Mouse (Mus musculus): Measurements from ENCODE around the gene Ap3m1.

The Ap3m1 gene

DNA sequence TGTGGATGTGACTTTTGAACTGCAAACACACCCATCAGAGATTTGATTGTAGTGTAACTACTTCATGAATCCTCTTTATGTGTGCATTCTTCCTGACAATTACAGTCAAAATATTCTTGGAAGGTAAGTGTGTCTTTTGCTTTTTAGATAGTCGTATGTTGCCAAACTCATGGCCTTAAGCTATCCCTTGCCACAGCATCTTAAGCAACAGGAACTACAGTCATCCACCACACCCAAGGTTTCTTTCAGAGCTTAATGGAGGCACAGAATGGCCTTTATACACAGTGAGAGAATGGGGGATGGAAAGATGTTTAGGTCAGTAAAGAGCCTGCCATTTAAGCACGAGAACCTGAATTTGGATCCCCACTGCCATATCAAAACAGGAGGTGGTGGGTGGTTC, 4.5 kb downstream of the Ap3m1 start:
- Histone ChIP-seq H3K9me3 (ENCODE audit: low read length) (no peaks in the 10 kb centered on the region), H3K36me3 (ENCODE audit: insufficient read depth, low read length) (peaks cover 37% of the 10 kb centered on the region), H3K27me3 (ENCODE audit: insufficient read depth, low read length) (no peaks in the 10 kb centered on the region), H3K4me1 (replicated peaks; ENCODE audit: low read depth, low read length) (peaks cover 33% of the 10 kb centered on the region), H3K4me3 (replicated peaks; ENCODE audit: low read length) (no peak overlapping the region)
- TF ChIP-seq NANOG (IDR thresholded peaks at IDR 0.05; ENCODE audit: borderline replicate concordance, low read length) (peak; percentile 55), POU5F1 (IDR thresholded peaks at IDR 0.05; ENCODE audit: borderline replicate concordance, low read length) (no peak)

DNA sequence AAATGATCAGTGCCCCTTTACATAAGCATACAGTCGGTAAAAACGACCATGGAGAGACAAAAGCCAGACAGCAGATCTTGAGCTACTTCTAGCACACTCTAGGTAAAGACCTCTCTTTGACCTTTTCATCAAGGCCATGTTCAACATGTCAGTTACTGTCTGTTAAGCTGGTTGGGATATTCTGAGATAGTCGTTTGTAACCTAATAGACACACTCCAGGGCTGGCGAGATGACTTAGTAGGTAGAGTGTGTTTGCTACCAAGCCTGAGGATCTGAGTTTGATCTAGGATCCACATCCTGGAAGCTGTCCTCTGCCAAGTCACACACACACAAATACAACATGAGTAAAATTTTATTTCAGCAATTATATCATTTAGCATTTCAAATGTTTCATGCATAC, 12.7 kb downstream of the Ap3m1 start:
- H3K27me3 ChIP-seq (ENCODE audit: insufficient read depth, low read length): no peaks in the 10 kb centered on the region
- H3K9me3 ChIP-seq (ENCODE audit: low read length): no peaks in the 10 kb centered on the region
- no peak overlapping the region for H3K4me3 ChIP-seq (replicated peaks; ENCODE audit: low read length)
- 0 out of 2 replicates have a peak, but pooled peaks cover 3% of the 10 kb centered on the region for H3K4me1 ChIP-seq (replicated peaks; ENCODE audit: low read depth, low read length)
- TF ChIP-seq NANOG (IDR thresholded peaks at IDR 0.05; ENCODE audit: borderline replicate concordance, low read length) (no peak), POU5F1 (IDR thresholded peaks at IDR 0.05; ENCODE audit: borderline replicate concordance, low read length) (no peak)
- peaks cover 83% of the 10 kb centered on the region for H3K36me3 ChIP-seq (ENCODE audit: insufficient read depth, low read length)

DNA sequence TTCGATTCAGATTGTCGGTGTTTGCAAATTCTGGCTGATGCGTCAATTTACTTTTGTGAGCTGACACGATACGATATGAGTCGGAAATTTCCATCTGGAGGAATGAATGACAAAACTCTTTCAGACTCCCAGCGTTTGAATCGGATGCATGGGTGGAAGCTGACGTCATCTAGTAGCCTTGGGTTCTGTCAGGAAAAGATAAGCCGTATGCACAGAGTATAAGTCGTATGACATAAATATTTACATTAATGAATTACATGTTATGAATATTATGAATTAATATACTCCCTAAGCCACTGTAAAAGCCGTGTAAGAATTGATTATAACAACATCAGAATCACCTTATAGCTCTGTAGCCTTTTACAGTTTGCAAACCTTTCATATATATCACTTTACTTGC, 13.2 kb downstream of the Ap3m1 start:
- Histone ChIP-seq H3K9me3 (ENCODE audit: low read length) (no peaks in the 10 kb centered on the region), H3K4me1 (replicated peaks; ENCODE audit: low read depth, low read length) (0 out of 2 replicates have a peak, but pooled peaks cover 3% of the 10 kb centered on the region), H3K4me3 (replicated peaks; ENCODE audit: low read length) (no peak overlapping the region), H3K36me3 (ENCODE audit: insufficient read depth, low read length) (peaks cover 83% of the 10 kb centered on the region), H3K27me3 (ENCODE audit: insufficient read depth, low read length) (no peaks in the 10 kb centered on the region)
- TF ChIP-seq POU5F1 (IDR thresholded peaks at IDR 0.05; ENCODE audit: borderline replicate concordance, low read length): no peak
- no peak for TF ChIP-seq NANOG (IDR thresholded peaks at IDR 0.05; ENCODE audit: borderline replicate concordance, low read length)
- TF ChIP-seq CTCF (conservative IDR thresholded peaks at IDR 0.05; ENCODE audit: low read length): no peak

DNA sequence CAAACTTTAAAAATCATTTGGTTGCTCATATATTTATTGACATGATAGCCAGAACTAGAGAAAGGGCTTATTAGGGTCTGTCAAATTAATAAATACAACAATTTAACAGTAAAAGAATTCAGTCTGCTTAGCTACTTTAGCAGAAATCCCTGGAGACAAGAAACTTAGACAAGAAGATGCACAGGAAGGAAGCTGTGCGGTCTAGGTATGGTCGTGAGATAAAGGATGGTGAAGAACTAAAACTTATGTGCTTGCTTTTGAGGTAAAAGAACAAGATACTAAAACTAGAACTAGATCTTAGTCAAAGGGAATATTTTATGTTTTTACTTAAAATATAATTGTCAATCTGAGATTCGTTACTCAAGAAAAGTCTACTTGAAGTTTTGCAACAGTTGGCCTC, 17.5 kb downstream of the Ap3m1 start:
- Histone ChIP-seq H3K27me3 (ENCODE audit: insufficient read depth, low read length) (no peaks in the 10 kb centered on the region), H3K4me1 (replicated peaks; ENCODE audit: low read depth, low read length) (peaks cover 12% of the 10 kb centered on the region), H3K4me3 (replicated peaks; ENCODE audit: low read length) (no peak overlapping the region), H3K36me3 (ENCODE audit: insufficient read depth, low read length) (peaks cover 95% of the 10 kb centered on the region), H3K9me3 (ENCODE audit: low read length) (no peaks in the 10 kb centered on the region)
- TF ChIP-seq CTCF (conservative IDR thresholded peaks at IDR 0.05; ENCODE audit: low read length) (no peak), NANOG (IDR thresholded peaks at IDR 0.05; ENCODE audit: borderline replicate concordance, low read length) (no peak), POU5F1 (IDR thresholded peaks at IDR 0.05; ENCODE audit: borderline replicate concordance, low read length) (no peak)

DNA sequence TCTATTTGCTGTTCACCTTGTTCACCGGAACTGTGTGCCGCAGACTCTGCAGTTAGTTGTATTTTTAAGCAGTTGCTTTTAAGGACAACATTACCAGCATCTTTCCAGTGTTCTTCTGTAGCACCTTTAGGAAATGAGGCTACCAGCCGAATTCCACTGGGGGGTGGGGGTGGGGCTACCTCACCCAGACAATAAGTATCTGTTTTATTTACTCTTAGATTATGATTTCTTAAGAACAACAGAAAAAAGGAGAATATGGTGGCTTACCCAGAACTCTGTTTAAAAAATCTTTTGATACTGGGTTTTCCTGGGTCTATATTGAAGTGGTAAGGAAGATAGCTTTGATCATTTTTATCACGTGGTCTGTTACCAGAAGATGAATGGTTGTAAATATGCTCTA, 18.0 kb downstream of the Ap3m1 start:
- no peaks in the 10 kb centered on the region for H3K9me3 ChIP-seq (ENCODE audit: low read length)
- TF ChIP-seq CTCF (conservative IDR thresholded peaks at IDR 0.05; ENCODE audit: low read length) (no peak), POU5F1 (IDR thresholded peaks at IDR 0.05; ENCODE audit: borderline replicate concordance, low read length) (no peak)
- peaks cover 12% of the 10 kb centered on the region for H3K4me1 ChIP-seq (replicated peaks; ENCODE audit: low read depth, low read length)
- H3K36me3 ChIP-seq (ENCODE audit: insufficient read depth, low read length): peaks cover 95% of the 10 kb centered on the region
- H3K4me3 ChIP-seq (replicated peaks; ENCODE audit: low read length): no peak overlapping the region
- no peaks in the 10 kb centered on the region for H3K27me3 ChIP-seq (ENCODE audit: insufficient read depth, low read length)

DNA sequence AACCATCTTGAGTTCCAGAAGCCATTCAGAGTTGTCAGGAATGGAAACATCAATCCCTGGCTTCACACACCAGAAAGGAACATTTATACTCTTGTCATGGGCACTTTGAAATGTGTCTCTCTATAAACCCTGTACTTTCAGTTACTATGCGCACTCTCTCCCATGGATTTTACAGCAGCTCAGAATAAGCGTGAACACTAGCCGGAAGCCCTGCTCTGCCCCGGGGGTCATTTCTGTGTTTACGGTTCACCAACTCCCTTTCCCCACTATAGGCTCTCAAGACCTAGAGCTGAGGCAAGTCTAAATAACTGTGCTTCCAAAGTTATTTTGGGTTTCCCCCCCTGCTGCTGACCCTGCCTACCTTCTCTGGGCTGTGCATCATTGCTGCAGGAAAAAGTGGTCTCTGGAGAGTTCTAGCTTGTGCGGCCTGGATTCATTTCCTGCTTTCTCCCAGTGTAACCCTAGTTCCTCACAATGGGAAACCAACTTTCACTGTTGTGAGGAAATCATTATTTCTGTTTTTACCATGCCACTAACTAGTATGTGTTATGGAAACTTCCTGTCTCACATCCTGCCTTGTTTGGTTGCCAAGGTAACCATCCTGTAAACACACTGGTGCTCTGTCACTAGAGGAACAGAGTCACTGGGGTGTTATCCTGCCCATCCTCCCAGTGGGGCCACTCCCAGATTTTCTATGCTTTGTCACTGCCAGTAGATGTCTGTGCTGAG, 20.4 kb downstream of the Ap3m1 start:
- Histone ChIP-seq H3K36me3 (ENCODE audit: insufficient read depth, low read length) (peaks cover 93% of the 10 kb centered on the region), H3K4me1 (replicated peaks; ENCODE audit: low read depth, low read length) (peaks cover 15% of the 10 kb centered on the region), H3K27me3 (ENCODE audit: insufficient read depth, low read length) (no peaks in the 10 kb centered on the region), H3K9me3 (ENCODE audit: low read length) (no peaks in the 10 kb centered on the region), H3K4me3 (replicated peaks; ENCODE audit: low read length) (no peak overlapping the region)
- no peak for TF ChIP-seq POU5F1 (IDR thresholded peaks at IDR 0.05; ENCODE audit: borderline replicate concordance, low read length)
- no peak for TF ChIP-seq CTCF (conservative IDR thresholded peaks at IDR 0.05; ENCODE audit: low read length)
- no peak for TF ChIP-seq NANOG (IDR thresholded peaks at IDR 0.05; ENCODE audit: borderline replicate concordance, low read length)

DNA sequence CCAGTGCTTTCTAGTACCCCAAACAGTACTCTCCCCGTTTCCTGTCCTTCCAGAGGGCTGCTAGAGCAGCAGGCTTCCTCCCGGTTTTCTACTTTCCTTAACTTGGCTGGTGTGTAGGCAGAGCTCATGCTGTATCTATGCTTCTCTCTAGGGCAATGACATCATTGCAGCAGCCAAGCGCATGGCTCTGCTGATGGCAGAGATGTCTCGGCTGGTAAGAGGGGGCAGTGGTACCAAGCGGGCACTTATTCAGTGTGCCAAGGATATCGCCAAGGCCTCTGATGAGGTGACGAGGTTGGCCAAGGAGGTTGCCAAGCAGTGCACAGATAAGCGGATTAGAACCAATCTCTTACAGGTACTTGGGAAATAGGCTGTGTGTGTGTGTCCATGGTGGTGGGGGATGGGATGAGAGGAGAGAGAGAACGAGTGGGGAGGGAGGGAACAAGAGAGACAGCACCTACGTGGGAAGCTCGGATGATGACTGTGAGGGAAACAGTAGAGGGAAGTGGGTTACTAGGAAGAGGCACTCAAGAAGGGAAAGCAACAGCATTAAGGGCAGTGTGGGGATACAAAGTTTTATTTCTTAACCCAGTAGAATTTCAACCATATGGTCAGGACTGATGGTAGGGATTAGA, 23.2 kb downstream of the Ap3m1 start:
- no peak for TF ChIP-seq CTCF (conservative IDR thresholded peaks at IDR 0.05; ENCODE audit: low read length)
- H3K27me3 ChIP-seq (ENCODE audit: insufficient read depth, low read length): no peaks in the 10 kb centered on the region
- no peaks in the 10 kb centered on the region for H3K9me3 ChIP-seq (ENCODE audit: low read length)
- peaks cover 96% of the 10 kb centered on the region for H3K36me3 ChIP-seq (ENCODE audit: insufficient read depth, low read length)
- no peak overlapping the region for H3K4me3 ChIP-seq (replicated peaks; ENCODE audit: low read length)
- peaks cover 19% of the 10 kb centered on the region for H3K4me1 ChIP-seq (replicated peaks; ENCODE audit: low read depth, low read length)

DNA sequence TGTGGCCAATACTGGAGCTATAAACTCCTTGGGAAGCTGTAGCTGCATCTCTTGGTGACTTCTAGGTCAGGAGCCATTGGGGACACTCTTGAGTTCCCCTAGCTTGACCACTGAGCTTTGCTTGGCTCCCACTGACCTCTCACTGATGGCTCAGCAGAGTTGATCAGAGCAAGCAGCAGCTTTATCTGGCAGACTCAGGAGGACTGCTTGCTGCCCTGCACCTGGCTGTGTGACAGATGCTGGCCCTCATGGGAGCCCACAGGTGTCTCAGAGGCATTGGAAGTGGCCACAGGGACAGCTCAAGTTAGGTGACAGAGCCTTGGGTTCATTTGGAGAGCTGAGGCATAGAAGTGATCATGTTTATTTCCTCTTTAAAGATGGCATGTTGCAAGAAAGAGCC, 24.8 kb downstream of the Ap3m1 start:
- H3K4me3 ChIP-seq (replicated peaks; ENCODE audit: low read length): no peak overlapping the region
- peaks cover 18% of the 10 kb centered on the region for H3K4me1 ChIP-seq (replicated peaks; ENCODE audit: low read depth, low read length)
- peaks cover 95% of the 10 kb centered on the region for H3K36me3 ChIP-seq (ENCODE audit: insufficient read depth, low read length)
- no peak for TF ChIP-seq NANOG (IDR thresholded peaks at IDR 0.05; ENCODE audit: borderline replicate concordance, low read length)
- TF ChIP-seq CTCF (conservative IDR thresholded peaks at IDR 0.05; ENCODE audit: low read length): no peak
- TF ChIP-seq POU5F1 (IDR thresholded peaks at IDR 0.05; ENCODE audit: borderline replicate concordance, low read length): no peak
- H3K9me3 ChIP-seq (ENCODE audit: low read length): no peaks in the 10 kb centered on the region
- no peaks in the 10 kb centered on the region for H3K27me3 ChIP-seq (ENCODE audit: insufficient read depth, low read length)

DNA sequence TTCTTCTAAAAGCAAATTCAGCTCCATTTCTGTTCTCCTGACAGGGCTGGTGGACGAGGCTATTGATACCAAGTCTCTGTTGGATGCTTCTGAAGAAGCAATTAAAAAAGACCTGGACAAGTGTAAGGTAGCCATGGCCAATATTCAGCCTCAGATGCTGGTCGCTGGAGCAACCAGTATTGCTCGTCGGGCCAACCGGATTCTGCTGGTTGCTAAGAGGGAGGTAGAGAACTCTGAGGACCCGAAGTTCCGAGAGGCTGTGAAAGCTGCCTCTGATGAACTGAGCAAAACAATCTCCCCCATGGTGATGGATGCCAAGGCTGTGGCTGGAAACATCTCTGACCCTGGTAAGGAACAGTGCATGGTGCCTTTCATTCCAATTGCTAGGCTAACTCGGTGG, 31.9 kb downstream of the Ap3m1 start:
- TF ChIP-seq CTCF (conservative IDR thresholded peaks at IDR 0.05; ENCODE audit: low read length) (no peak), NANOG (IDR thresholded peaks at IDR 0.05; ENCODE audit: borderline replicate concordance, low read length) (no peak), POU5F1 (IDR thresholded peaks at IDR 0.05; ENCODE audit: borderline replicate concordance, low read length) (no peak)
- Histone ChIP-seq H3K9me3 (ENCODE audit: low read length) (no peaks in the 10 kb centered on the region), H3K27me3 (ENCODE audit: insufficient read depth, low read length) (no peaks in the 10 kb centered on the region)

More for the DNA sequence above, 31.9 kb downstream of the Ap3m1 start:
- no peaks in the 10 kb centered on the region for H3K4me1 ChIP-seq (replicated peaks; ENCODE audit: low read depth, low read length)
- peaks cover 84% of the 10 kb centered on the region for H3K36me3 ChIP-seq (ENCODE audit: insufficient read depth, low read length)
- H3K4me3 ChIP-seq (replicated peaks; ENCODE audit: low read length): no peak overlapping the region

Data from E14TG2a.4 (cell line).